Mouse (Mus musculus): Measurements from ENCODE around the gene Opcml. TPM values are rescaled to one million over a fixed set of nuclear protein-coding genes. Genes with fewer than 3 reads are reported as not detected.

Opcml gene
- polyA plus RNA-seq, 1 experiment, result 0.02 TPM

DNA sequence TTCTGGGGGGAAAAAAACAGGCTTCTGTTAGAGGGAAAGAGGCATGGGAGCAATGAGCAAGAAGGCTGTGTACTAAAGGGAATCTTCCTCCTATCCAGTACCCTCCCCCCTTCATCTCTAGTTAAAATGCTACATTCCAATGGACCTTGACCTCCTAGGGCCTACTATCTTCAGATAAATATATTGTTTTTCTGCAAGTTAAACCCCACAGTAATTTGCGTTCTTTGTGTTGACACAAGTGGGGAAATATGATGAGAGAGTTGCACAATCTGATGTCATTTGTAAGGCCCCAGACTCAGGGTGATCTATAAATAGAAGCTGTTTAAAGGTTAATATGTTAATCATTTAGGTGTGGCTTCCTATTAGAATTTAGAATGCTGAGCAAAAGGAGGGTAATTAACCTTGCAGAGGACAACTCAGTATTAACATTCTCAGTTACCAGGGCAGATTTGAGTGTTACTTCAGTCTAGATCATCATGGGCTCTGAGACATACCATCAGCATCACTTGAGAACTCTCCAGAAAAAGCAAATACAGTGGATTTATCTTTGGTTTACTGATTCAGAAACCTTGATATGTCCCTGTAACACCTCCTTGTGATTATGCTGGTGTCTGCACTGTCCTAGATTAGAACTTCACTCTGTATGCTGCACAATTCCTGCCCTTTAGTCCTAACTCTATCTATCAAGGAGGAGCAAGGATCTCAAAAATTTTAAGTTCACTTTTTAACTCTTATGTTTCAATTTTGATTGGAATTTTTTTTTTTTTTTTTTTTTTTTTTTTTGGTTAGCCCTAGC is 762.0 kb downstream of the Opcml start:
- TF ChIP-seq CTCF (IDR thresholded peaks at IDR 0.05; ENCODE audit: extremely low read depth, insufficient read depth, insufficient read length, insufficient replicate concordance) (no peak), POLR2A (IDR thresholded peaks at IDR 0.05; ENCODE audit: low read depth, low read length) (no peak)
- WGBS, result 88% methylated on average over 1 of the region's 1 CpGs

DNA sequence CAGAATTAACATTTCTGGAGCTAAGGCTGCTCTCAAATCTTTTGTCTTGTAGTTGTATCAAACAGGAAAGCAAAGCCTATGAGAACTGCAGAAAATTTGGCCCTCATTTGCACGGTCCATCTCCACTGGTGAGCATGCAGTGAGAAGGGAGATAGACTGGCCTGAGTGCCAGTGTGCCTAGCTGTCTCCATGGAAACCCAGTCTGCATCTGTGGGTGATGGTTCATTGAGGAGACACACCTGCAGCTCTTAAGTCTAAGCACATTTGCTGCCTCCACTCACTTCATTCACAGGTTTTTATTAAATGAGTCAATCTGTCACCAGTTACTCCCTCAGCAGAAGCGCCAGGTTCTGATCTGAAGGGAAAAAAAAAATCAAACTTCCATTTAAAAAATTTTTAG is 768.1 kb downstream of the Opcml start:
- Histone ChIP-seq H3K4me1 (ENCODE audit: control insufficient read depth, insufficient read depth, insufficient read length) (no peaks in the 10 kb centered on the region), H3K27me3 (ENCODE audit: control insufficient read depth, insufficient read depth, low read length) (no peaks in the 10 kb centered on the region), H3K36me3 (ENCODE audit: control insufficient read depth, insufficient read depth, low read length) (no peaks in the 10 kb centered on the region), H3K4me3 (ENCODE audit: extremely low read depth, insufficient read depth, insufficient read length) (no peak overlapping the region), H3K27ac (ENCODE audit: insufficient read depth, low read length) (no peak overlapping the region)
- WGBS, result 83% methylated on average over 2 of the region's 2 CpGs
- no peak for DNase-seq (ENCODE audit: low read depth in 1 of 2, low spot score in 2 of 2)
- TF ChIP-seq POLR2A (IDR thresholded peaks at IDR 0.05; ENCODE audit: low read depth, low read length), result no peak
- TF ChIP-seq CTCF (IDR thresholded peaks at IDR 0.05; ENCODE audit: extremely low read depth, insufficient read depth, insufficient read length, insufficient replicate concordance), result no peak

More for the DNA sequence above, 762.0 kb downstream of the Opcml start:
- Histone ChIP-seq H3K27ac (ENCODE audit: insufficient read depth, low read length) (no peak overlapping the region), H3K27me3 (ENCODE audit: control insufficient read depth, insufficient read depth, low read length) (no peaks in the 10 kb centered on the region), H3K4me3 (ENCODE audit: extremely low read depth, insufficient read depth, insufficient read length) (no peak overlapping the region), H3K4me1 (ENCODE audit: control insufficient read depth, insufficient read depth, insufficient read length) (no peaks in the 10 kb centered on the region), H3K36me3 (ENCODE audit: control insufficient read depth, insufficient read depth, low read length) (no peaks in the 10 kb centered on the region)
- no peak for DNase-seq (ENCODE audit: low read depth in 1 of 2, low spot score in 2 of 2)

DNA sequence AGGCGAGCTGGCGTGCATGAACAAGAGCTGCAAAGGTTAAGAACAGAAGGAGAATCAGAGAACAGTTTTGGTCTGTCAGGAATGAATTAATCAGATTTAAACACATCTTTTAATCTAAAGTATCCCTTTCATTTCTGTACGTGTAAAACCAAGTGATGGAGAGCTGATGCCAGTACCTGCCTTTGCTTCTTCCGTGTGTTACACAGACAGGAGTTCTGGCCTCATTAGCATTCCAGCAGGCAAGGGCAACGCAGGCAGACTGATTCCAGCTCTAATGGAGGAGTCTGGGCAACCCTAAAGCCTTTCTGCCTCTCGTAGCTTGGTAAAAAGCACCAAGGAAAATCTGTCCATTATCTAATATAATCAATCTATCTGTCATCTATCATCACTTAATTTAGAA is 771.2 kb downstream of the Opcml start:
- H3K4me1 ChIP-seq (ENCODE audit: control insufficient read depth, insufficient read depth, insufficient read length), result no peaks in the 10 kb centered on the region
- DNase-seq (ENCODE audit: low read depth in 1 of 2, low spot score in 2 of 2), result no peak
- no peaks in the 10 kb centered on the region for H3K27me3 ChIP-seq (ENCODE audit: control insufficient read depth, insufficient read depth, low read length)
- WGBS, result 90% methylated on average over 6 of the region's 6 CpGs
- no peak overlapping the region for H3K27ac ChIP-seq (ENCODE audit: insufficient read depth, low read length)
- H3K36me3 ChIP-seq (ENCODE audit: control insufficient read depth, insufficient read depth, low read length), result no peaks in the 10 kb centered on the region
- H3K4me3 ChIP-seq (ENCODE audit: extremely low read depth, insufficient read depth, insufficient read length), result no peak overlapping the region
- TF ChIP-seq CTCF (IDR thresholded peaks at IDR 0.05; ENCODE audit: extremely low read depth, insufficient read depth, insufficient read length, insufficient replicate concordance), result no peak
- TF ChIP-seq POLR2A (IDR thresholded peaks at IDR 0.05; ENCODE audit: low read depth, low read length), result no peak

DNA sequence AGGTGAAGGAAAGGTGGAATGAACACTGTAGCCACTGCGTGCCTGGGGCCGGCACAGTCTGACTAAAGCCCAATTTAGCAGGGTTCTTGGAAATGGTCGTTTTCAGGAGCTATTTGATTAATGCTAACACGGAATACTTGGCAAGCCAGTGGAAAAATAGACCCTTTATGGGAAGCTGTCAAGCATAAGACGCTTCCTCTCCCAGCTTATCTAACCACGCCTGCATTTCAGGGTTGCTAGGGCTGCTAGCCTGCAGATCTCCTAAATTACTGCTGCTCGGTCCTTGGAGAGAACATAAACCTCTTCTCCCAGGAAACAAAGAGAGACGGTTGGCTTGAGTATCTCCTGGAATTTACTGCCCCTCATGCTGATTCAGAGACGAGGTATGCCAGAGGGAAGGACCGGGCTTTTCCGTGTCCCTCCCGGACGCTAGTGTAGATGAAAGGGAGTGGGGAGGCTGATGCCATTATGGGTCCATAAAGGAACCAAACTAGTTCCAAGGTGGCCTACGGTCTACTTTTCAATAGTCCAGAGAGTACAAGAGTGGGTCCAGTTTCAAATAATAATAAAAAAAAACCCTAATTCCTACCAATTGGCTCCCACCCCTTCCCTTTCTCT is 772.6 kb downstream of the Opcml start:
- no peak for TF ChIP-seq CTCF (IDR thresholded peaks at IDR 0.05; ENCODE audit: extremely low read depth, insufficient read depth, insufficient read length, insufficient replicate concordance)
- no peak for TF ChIP-seq POLR2A (IDR thresholded peaks at IDR 0.05; ENCODE audit: low read depth, low read length)
- no peak for DNase-seq (ENCODE audit: low read depth in 1 of 2, low spot score in 2 of 2)
- WGBS, result 56% methylated on average over 14 of the region's 14 CpGs
- Histone ChIP-seq H3K4me1 (ENCODE audit: control insufficient read depth, insufficient read depth, insufficient read length) (no peaks in the 10 kb centered on the region), H3K27me3 (ENCODE audit: control insufficient read depth, insufficient read depth, low read length) (no peaks in the 10 kb centered on the region), H3K36me3 (ENCODE audit: control insufficient read depth, insufficient read depth, low read length) (no peaks in the 10 kb centered on the region), H3K4me3 (ENCODE audit: extremely low read depth, insufficient read depth, insufficient read length) (no peak overlapping the region), H3K27ac (ENCODE audit: insufficient read depth, low read length) (no peak overlapping the region)

DNA sequence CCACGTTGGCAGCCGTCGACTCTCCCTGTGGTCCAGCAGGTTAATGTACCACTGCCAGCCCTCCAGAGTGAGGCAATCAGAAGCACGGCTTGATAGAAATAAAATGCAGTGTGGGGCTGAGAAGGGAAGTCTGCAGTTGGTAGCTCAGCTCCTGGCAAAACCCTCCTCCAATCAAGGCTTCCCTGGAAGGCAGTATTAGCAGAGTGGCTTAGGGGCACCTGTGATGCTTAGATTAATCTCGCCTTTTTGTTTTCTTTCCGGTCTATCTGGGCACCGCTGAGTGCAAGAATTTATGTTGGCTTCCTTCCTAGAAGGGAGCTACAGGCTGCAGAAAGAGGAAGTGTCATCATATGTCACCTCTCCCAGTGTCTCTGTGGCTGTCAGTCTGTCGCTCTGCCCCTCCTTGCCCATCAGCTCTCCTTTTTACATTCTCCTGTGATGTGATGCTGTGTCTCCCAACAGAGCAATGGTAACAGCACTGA is 778.5 kb downstream of the Opcml start:
- Histone ChIP-seq H3K36me3 (ENCODE audit: control insufficient read depth, insufficient read depth, low read length) (no peaks in the 10 kb centered on the region), H3K27ac (ENCODE audit: insufficient read depth, low read length) (no peak overlapping the region), H3K27me3 (ENCODE audit: control insufficient read depth, insufficient read depth, low read length) (no peaks in the 10 kb centered on the region), H3K4me3 (ENCODE audit: extremely low read depth, insufficient read depth, insufficient read length) (no peak overlapping the region), H3K4me1 (ENCODE audit: control insufficient read depth, insufficient read depth, insufficient read length) (no peaks in the 10 kb centered on the region)
- no peak for DNase-seq (ENCODE audit: low read depth in 1 of 2, low spot score in 2 of 2)
- TF ChIP-seq CTCF (IDR thresholded peaks at IDR 0.05; ENCODE audit: extremely low read depth, insufficient read depth, insufficient read length, insufficient replicate concordance) (no peak), POLR2A (IDR thresholded peaks at IDR 0.05; ENCODE audit: low read depth, low read length) (no peak)
- WGBS, result 6% methylated on average over 8 of the region's 8 CpGs

DNA sequence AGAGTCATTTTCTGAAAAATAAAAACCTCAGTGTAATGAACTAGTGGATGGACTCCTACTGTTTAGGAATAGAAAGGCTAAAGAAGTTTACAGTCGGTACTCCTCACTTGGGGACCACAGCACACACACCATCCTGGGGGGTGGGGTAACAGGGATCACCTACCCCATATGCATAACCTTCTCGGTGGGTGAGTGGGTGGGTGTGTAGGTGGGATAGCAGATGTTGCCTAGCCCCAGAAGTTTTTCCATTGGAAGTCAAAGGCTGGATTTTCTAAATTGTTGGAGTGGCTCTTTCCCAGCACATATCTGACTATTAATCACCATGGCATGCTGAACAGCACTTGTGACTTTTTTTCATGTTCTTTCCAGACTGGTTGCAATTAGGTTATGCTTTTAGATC is 779.2 kb downstream of the Opcml start:
- TF ChIP-seq POLR2A (IDR thresholded peaks at IDR 0.05; ENCODE audit: low read depth, low read length) (no peak), CTCF (IDR thresholded peaks at IDR 0.05; ENCODE audit: extremely low read depth, insufficient read depth, insufficient read length, insufficient replicate concordance) (no peak)
- Histone ChIP-seq H3K27ac (ENCODE audit: insufficient read depth, low read length) (no peak overlapping the region), H3K27me3 (ENCODE audit: control insufficient read depth, insufficient read depth, low read length) (no peaks in the 10 kb centered on the region), H3K36me3 (ENCODE audit: control insufficient read depth, insufficient read depth, low read length) (no peaks in the 10 kb centered on the region), H3K4me3 (ENCODE audit: extremely low read depth, insufficient read depth, insufficient read length) (no peak overlapping the region), H3K4me1 (ENCODE audit: control insufficient read depth, insufficient read depth, insufficient read length) (no peaks in the 10 kb centered on the region)
- WGBS, result 59% methylated on average over 2 of the region's 2 CpGs
- DNase-seq (ENCODE audit: low read depth in 1 of 2, low spot score in 2 of 2), result no peak

DNA sequence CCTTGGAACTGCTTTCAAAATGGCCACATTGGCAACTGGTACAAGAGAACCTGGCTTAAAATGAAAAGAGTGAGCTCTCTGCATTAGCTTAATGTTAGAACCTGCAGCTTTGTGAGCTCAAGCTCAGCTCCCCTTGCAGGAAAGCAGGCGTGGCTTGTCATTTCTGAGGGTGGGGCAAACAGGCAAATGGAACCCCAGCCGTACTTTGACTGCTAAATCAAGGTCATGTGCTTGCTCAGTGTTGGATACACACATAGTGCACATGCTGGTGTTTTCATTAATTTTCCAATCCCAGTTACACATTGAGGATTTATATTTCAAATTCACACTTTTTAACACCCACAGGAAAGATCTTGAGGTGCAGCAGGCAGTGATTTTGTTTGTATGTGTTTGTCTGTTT is 781.1 kb downstream of the Opcml start:
- WGBS, result 78% methylated on average over 2 of the region's 2 CpGs
- Histone ChIP-seq H3K27me3 (ENCODE audit: control insufficient read depth, insufficient read depth, low read length) (no peaks in the 10 kb centered on the region), H3K36me3 (ENCODE audit: control insufficient read depth, insufficient read depth, low read length) (no peaks in the 10 kb centered on the region), H3K27ac (ENCODE audit: insufficient read depth, low read length) (no peak overlapping the region), H3K4me3 (ENCODE audit: extremely low read depth, insufficient read depth, insufficient read length) (no peak overlapping the region), H3K4me1 (ENCODE audit: control insufficient read depth, insufficient read depth, insufficient read length) (no peaks in the 10 kb centered on the region)
- DNase-seq (ENCODE audit: low read depth in 1 of 2, low spot score in 2 of 2), result no peak
- TF ChIP-seq CTCF (IDR thresholded peaks at IDR 0.05; ENCODE audit: extremely low read depth, insufficient read depth, insufficient read length, insufficient replicate concordance) (no peak), POLR2A (IDR thresholded peaks at IDR 0.05; ENCODE audit: low read depth, low read length) (no peak)

All from spleen, adult 2 months (tissue).